Mouse (Mus musculus): Measurements from ENCODE around the gene Fam76b. TPM values are rescaled to one million over a fixed set of nuclear protein-coding genes. Genes with fewer than 3 reads are reported as not detected.

Fam76b gene
- total and polyA plus RNA-seq, 2 experiments from 2014 or later: 14.0 to 24.9 TPM

DNA sequence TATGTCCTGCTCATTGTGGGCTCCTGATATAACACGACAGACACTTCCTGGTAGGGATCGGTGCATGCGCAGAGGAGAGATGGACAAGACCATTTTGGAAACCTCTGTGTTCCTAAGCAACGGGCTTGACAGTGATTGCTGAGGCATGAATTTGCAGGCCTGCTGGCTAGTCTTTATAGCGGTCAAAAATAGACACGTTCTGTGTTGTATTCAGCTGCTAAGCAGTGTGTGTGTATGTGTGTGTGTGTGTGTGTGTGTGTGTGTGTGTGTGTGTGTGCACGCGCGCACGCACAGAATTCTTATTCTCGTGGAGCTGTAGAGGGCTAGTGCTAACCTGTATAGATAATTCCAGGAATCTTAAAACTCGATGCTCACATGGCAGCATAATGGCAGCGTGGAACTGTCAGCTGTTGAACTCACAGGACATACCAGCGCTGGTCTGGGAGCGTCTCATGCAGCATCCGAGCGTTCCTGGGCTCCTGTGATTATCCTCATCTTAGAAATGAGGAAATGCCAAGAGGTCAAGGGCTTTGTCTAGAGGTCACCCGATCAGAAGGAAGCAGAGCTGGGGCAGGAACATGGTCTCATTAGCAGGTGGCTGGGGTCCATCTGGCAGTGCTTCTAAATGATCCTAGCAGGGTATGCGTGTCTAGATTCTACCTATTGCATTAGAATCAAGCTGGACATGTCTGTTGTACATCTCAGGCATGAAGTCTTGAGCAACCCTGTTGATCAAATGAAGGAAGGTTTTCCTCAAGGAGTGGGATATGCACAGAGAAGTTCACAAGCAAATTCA is 71.2 kb downstream of the Fam76b start:
- Histone ChIP-seq H3K4me2 (ENCODE audit: low read depth, low read length, poor library complexity, severe bottlenecking) (no peak overlapping the region), H3K27me3 (ENCODE audit: insufficient read depth, low read length) (no peaks in the 10 kb centered on the region), H3K9me3 (ENCODE audit: low read length) (no peaks in the 10 kb centered on the region), H3K36me3 (ENCODE audit: insufficient read depth, low read length) (no peaks in the 10 kb centered on the region), H3K4me1 (ENCODE audit: insufficient read depth, low read length) (peaks cover 8% of the 10 kb centered on the region; the same call in 1 of the 2 replicates), H3K9ac (replicated peaks; ENCODE audit: low read length, poor library complexity, severe bottlenecking) (no peak overlapping the region), H3K27ac (ENCODE audit: low read depth, low read length) (peak overlapping the region; percentile 74), H3K4me3 (ENCODE audit: low read depth, low read length) (no peak overlapping the region)
- WGBS: 51% methylated on average over 19 of the region's 19 CpGs
- ATAC-seq (ENCODE audit: low FRiP score) (peak; percentile 71), DNase-seq (ENCODE audit: low spot score) (peak; percentile 88)
- TF ChIP-seq CTCF (IDR thresholded peaks at IDR 0.05): no peak

DNA sequence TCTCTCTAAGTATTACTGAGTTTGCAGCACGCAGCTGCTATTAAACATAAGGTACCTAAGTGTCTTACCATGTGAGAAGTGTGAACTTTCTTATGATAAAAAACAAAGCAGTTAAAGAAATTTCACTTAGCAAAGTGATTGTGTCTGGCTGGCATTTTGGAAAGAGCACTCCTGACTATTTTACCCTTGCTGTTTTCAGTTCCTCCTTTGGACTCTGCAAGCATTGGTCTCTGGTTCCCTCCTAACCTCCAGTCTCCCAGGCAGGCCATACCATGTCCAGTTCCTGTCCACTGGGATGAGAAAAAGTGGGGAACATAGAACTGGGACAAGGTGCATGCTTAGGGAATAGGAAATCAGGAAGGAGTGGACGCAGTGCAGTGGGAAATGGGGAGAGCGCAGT is 74.5 kb downstream of the Fam76b start:
- H3K9me3 ChIP-seq (ENCODE audit: low read length): no peaks in the 10 kb centered on the region
- H3K4me2 ChIP-seq (ENCODE audit: low read depth, low read length, poor library complexity, severe bottlenecking): no peak overlapping the region
- no peak for ATAC-seq (ENCODE audit: low FRiP score)
- no peaks in the 10 kb centered on the region for H3K27me3 ChIP-seq (ENCODE audit: insufficient read depth, low read length)
- 0 out of 2 replicates have a peak, but pooled peaks cover 5% of the 10 kb centered on the region for H3K4me1 ChIP-seq (ENCODE audit: insufficient read depth, low read length)
- H3K27ac ChIP-seq (ENCODE audit: low read depth, low read length): no peak overlapping the region
- H3K36me3 ChIP-seq (ENCODE audit: insufficient read depth, low read length): no peaks in the 10 kb centered on the region
- DNase-seq (ENCODE audit: low spot score): no peak
- 95% methylated on average over 3 of the region's 3 CpGs for WGBS
- no peak overlapping the region for H3K9ac ChIP-seq (replicated peaks; ENCODE audit: low read length, poor library complexity, severe bottlenecking)
- H3K4me3 ChIP-seq (ENCODE audit: low read depth, low read length): no peak overlapping the region
- TF ChIP-seq CTCF (IDR thresholded peaks at IDR 0.05): no peak

DNA sequence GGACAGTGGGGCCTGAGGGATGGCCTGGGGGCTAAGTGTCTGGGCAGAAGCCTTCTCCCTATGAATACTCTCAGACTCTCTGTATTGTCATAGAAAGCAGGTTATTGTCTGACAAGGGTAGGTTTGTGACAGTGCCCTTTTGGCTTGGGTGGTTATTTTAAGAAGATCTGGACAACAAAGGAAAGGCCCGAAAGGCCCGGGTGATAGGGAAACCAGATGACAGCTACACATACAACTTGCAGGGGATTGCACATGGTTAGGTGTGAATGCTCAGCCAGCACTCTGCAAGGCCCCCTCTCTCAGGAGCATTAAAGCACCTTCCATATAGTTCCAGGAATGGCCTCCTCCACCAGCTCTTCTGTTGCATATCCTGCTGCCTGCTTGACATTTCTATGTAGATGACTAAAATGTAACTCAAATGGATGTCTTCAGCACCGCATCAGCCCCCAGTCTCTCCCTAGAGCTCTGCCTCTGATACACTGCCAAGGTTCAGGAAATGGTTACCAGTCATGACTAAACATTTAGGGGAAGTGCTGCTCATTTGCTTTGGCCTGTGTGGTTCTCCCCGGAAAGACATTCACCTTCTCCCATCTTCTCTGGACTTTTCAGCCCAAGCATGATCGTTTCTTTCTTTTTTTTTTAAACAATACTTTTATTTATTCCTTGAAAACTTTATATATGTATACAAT is 76.7 kb downstream of the Fam76b start:
- H3K4me1 ChIP-seq (ENCODE audit: insufficient read depth, low read length): no peaks in the 10 kb centered on the region
- H3K36me3 ChIP-seq (ENCODE audit: insufficient read depth, low read length): no peaks in the 10 kb centered on the region
- DNase-seq (ENCODE audit: low spot score): no peak
- H3K27me3 ChIP-seq (ENCODE audit: insufficient read depth, low read length): no peaks in the 10 kb centered on the region
- no peaks in the 10 kb centered on the region for H3K9me3 ChIP-seq (ENCODE audit: low read length)
- H3K9ac ChIP-seq (replicated peaks; ENCODE audit: low read length, poor library complexity, severe bottlenecking): no peak overlapping the region
- no peak overlapping the region for H3K27ac ChIP-seq (ENCODE audit: low read depth, low read length)
- no peak for TF ChIP-seq CTCF (IDR thresholded peaks at IDR 0.05)
- H3K4me3 ChIP-seq (ENCODE audit: low read depth, low read length): no peak overlapping the region
- ATAC-seq (ENCODE audit: low FRiP score): no peak
- H3K4me2 ChIP-seq (ENCODE audit: low read depth, low read length, poor library complexity, severe bottlenecking): no peak overlapping the region
- 88% methylated on average over 5 of the region's 5 CpGs for WGBS

Other genes with a start within 250 kb of the Fam76b start
- gene Mtmr2, start 79.3 kb upstream of the Fam76b start, total RNA-seq (2014; rRNA removed): 43.0 and 57.0 TPM in 2 replicates
- 47.7 and 48.0 TPM in 2 replicates for gene Mtmr2, start 79.3 kb upstream of the Fam76b start, polyA plus RNA-seq (2015; fragmentation: Nextera tagmentation; extraction: Ambion mirVana)
- 21.2 and 27.2 TPM in 2 replicates for gene Cep57, start 609 bp upstream of the Fam76b start, total RNA-seq (2014; rRNA removed)
- 32.2 and 39.3 TPM in 2 replicates for gene Cep57, start 609 bp upstream of the Fam76b start, polyA plus RNA-seq (2015; fragmentation: Nextera tagmentation; extraction: Ambion mirVana)

All from midbrain, postnatal 0 days (tissue).